Mouse (Mus musculus): Measurements from ENCODE around the gene Cerk.

GRCm38 (mm10) chr15:86168505-86168867 lies 17.5 kb downstream of the Cerk start:
- TF ChIP-seq POLR2A (IDR thresholded peaks at IDR 0.05; ENCODE audit: borderline replicate concordance, control insufficient read depth, low read depth, low read length) (no peak), CTCF (IDR thresholded peaks at IDR 0.05; ENCODE audit: control insufficient read depth, insufficient read depth, low read length) (no peak)

All from bone marrow, adult 2 months (tissue).